Mouse (Mus musculus) erythroblast, adult 5-6 weeks (primary cell): ENCODE measurements around the gene Gm26741. TPM values are rescaled to one million over a fixed set of nuclear protein-coding genes. Genes with fewer than 3 reads are reported as not detected.

Experiments
- ATAC-seq: replicated peaks from 2 replicates; pipeline ENCODE4 v1.8.0; 2016; ENCODE audit warnings: moderate number of reproducible peaks, mild to moderate bottlenecking, moderate TSS enrichment, inconsistent platforms; ENCODE audit not compliant: poor library complexity, low FRiP score, severe bottlenecking
- total RNA-seq, 2 experiments: library from RNA; stranded (forward) in 1 of 2; stranded (reverse) in 1 of 2; fragments of 150-400 nt in 1 of 2; fragments of 200-764, 138-1000 nt in 1 of 2; gene quantifications; 2 replicates each; pipeline versions ENCODE4 v1.2.3 to v1.2.4; 2015 to 2017; ENCODE audit warnings: low replicate concordance in 2 of 2

The Gm26741 gene
- total RNA-seq, 2 experiments from 2014 or later, result not detected

DNA sequence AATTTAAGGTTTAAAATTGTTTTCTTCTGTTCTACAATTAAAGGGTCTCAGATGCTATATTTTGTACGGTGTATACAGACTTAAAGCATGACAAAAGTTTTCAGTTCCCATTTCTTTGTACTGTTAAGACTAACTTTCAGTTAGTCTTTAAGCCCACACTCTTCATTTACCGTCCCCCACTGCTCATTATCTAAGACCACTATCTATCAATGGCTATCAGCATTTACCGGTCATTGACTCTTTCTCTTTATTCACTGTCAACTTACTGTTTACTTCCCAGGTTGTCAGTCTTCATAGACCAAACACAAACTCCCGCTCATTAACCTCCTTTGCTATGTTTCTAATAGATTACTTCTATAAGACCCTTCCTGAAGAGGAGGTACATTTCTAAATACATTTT is 28.6 kb downstream of the Gm26741 start:
- no peak for ATAC-seq

DNA sequence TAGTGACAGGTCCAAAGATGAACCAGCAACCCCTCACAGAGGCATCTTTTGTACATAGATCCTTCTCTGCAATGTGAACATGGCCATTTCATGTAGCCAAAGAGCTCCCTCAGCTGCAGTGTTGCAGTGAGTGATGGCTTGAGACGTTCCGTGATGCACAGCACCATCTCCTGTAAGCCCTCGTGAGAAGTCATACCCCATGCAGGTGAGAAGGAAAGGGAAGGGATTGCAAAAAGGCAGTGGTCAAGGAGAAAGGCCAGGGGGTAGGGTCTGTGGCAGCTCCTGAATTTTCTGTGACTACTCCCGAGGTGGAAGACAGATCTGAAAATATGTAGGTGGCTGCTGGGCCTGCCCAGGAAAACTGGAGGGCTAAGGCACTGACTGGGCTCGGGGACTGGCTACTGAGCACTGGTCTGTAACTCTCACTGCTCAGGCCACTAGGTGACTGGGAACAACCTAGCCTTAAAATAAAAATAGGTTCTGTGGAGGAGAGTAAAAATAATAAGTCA is 30.4 kb downstream of the Gm26741 start, which contains the start of gene Nepn:
TSS of gene Nepn (plus strand) at position 51 of the 509 bp plus-strand sequence.
- ATAC-seq, result no peak

DNA sequence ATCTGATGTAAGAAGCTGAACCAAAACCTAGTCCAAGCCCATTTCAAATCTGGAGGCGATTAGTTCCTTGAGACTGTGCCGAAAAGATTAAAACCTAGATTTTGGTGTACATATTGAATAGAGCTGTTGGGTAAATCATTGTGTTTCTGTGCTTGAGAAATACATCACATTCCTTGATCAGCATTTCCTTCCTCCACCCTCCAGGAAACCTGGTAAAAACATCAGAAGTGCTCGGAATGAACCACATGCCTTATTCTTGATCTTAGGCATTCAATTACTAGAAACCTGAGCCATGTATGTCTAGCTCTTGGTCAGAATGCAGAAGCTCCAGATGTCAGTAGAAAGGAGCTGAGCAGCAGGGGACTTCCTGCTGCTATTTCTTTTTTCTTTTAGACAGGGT is 30.9 kb downstream of the Gm26741 start:
- ATAC-seq, result no peak

DNA sequence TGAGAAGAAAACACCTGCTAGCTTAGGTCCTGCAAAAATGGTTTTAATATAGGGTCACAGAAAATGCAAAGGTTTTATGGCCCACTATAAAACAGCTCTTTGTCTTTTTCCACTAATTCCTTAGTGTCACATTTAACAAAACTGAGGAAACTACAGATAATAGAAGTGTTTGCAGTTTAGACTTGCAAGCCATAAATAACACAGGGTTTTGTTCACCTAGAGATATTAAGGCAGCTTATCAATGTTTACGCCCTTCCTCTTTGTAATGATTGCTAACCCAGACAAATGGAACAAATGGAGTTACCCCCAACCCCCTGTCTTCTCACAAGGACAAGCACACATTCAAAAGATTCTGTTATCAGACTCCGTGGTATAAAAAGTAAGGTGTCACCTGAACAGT is 32.6 kb downstream of the Gm26741 start:
- no peak for ATAC-seq

DNA sequence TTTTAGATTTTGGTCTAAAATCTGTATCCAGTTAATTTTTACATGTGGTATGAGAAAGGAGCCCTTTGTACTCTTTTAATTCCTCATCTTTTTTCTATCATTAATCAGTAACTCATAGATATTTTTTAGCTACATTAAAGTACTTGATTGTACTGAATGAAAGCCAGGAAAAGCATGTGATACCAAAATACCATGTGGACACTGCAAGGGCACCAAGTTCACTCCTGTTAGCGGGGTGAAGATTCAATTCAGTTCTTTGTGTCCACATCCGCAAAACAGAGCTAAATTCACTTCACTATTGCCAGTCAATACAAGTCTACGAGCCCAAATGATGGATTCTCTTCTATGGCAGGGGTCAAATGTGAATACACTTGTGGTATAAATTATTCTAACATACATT is 38.1 kb downstream of the Gm26741 start:
- no peak for ATAC-seq

DNA sequence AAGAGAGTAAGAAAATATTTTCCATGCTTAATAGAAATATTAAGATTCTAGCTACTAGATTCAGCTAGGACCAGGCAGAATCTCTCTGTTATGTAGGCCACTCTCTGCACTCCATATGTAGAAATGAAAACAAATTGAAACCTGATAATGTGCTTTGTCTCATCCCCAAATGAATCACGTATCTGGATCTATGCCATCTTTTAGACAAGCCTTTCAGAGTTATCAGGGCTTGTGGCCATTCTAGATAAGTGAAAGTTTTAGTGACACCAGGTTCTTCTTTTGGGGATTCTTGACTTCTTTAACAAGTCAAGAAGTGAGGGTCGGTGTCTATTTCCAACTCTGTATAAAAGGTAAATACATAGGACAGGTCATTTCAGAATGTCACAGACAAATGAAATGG is 40.1 kb downstream of the Gm26741 start:
- no peak for ATAC-seq

DNA sequence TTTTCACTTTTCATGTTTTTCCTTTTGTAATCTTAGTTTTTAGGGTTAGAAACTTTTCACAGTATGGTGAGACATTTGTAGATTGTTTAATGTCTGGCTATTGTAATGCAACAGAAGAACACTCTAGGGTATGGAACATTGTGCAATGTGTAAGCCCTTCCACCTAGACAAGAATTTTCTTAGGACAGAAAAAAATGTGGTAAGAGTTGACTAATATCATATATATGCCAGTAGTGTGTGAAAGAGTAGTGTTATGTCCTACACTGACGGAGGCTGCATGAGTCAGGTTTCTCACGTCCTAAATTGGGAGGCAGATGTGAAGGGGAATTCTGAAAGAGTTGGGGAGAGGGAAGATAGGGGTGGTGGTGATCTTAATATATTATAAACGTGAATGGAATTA is 41.2 kb downstream of the Gm26741 start:
- no peak for ATAC-seq

DNA sequence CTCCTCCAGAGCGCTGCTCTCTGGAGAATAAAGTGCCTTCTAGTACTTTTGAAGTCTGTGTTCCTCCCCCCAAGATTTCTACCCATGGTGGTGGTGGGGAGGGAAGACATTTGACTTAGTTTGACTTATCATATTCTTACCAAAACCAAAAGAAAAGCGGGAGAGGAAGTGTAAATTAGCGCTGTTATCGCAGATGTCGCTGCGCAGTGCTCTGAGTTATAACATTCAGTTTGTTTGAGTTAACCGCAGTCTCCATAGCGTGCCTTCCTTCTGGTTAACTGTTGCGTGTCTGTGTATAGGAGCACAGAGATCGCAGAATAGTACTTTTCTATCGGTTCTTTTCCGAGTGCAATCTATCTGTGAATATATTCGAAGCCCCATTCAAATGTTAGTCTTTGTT is 46.6 kb downstream of the Gm26741 start:
- ATAC-seq, result no peak

DNA sequence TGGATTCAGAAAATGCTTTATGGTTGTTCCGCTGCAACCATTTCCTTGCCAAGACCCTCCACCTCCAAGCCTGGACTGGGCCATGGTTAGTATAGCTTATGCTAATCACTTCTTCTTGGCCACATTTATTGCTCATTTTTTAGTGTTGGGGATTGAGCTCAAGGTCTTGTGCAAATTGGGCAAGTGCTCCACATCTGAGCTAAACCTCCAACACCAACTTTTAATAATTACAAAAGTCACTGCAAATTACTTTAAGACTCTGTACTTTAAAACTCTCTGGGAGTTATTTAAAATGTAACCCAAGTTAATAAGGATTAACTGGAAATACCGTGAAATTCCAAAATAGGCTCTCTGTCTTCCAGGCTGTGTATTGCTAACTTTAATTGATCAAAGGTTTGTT is 49.0 kb downstream of the Gm26741 start:
- no peak for ATAC-seq

Other genes starting within 250 kb of the Gm26741 start
- not detected in 2 replicates for gene Ros1, start 163.5 kb upstream of the Gm26741 start, total RNA-seq (2015; ENCODE audit: low replicate concordance)
- gene Ros1, start 163.5 kb upstream of the Gm26741 start, total RNA-seq (2017; ENCODE audit: low replicate concordance), result not detected in 2 replicates
- not detected in 2 replicates for gene Dcbld1, start 125.1 kb upstream of the Gm26741 start, total RNA-seq (2015; ENCODE audit: low replicate concordance)
- not detected in 2 replicates for gene Dcbld1, start 125.1 kb upstream of the Gm26741 start, total RNA-seq (2017; ENCODE audit: low replicate concordance)
- gene Gopc, start 23.4 kb downstream of the Gm26741 start, total RNA-seq (2015; ENCODE audit: low replicate concordance), result 2.1 and 2.9 TPM in 2 replicates
- 1.4 and 15.9 TPM in 2 replicates for gene Gopc, start 23.4 kb downstream of the Gm26741 start, total RNA-seq (2017; ENCODE audit: low replicate concordance)
- not detected in 2 replicates for gene Nepn, start 30.2 kb downstream of the Gm26741 start, total RNA-seq (2015; ENCODE audit: low replicate concordance)
- not detected in 2 replicates for gene Nepn, start 30.2 kb downstream of the Gm26741 start, total RNA-seq (2017; ENCODE audit: low replicate concordance)
- gene Nus1, start 58.8 kb downstream of the Gm26741 start, total RNA-seq (2015; ENCODE audit: low replicate concordance), result 5.6 and 10.0 TPM in 2 replicates
- 7.2 and 10.0 TPM in 2 replicates for gene Nus1, start 58.8 kb downstream of the Gm26741 start, total RNA-seq (2017; ENCODE audit: low replicate concordance)